Mouse (Mus musculus): ENCODE measurements around the gene Enpp5. TPM values are rescaled to one million over a fixed set of nuclear protein-coding genes. Genes with fewer than 3 reads are reported as not detected.
A peak's percentile ranks its signal among the peaks of the same experiment; 100 is the strongest.

Gene Enpp5
- total and polyA plus RNA-seq, 3 experiments = 5.2 to 7.0 TPM; not detected in 1

DNA sequence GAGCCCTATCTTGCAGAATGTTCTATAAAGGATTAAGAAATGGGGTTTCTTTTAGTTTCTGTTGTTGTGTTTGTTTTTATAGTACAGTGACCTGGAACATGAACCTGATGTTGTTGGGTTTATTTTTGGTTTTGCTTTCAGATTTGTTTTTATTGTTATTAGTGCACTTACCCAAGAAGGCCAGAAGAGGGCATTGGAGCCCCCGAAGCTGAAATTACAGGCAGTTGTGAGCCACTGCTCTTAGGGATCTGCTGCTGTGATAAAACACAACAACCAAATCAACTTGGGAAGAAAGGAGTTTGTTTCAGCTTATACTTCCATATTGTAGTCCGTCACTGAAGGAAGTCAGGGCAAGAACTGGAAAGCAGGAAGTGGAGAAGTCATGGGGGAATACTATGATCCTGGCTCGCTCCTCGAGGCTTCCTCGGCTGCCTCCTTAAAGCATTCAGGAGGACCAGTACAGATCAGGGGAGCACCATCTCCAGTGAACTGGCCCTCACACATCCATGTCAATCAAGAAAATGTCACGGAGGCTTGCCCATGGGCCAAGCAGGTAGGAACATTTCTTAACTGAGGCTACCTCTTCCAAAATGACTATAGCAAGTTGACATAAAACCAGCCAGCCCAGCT is 2.4 kb upstream of the Enpp5 start (continued):
- TF ChIP-seq GATA1 (IDR thresholded peaks at IDR 0.05; ENCODE audit: low read depth, low read length) = peak; percentile 43
- TF ChIP-seq CTCF (IDR thresholded peaks at IDR 0.05 in 2 of 3, conservative IDR thresholded peaks at IDR 0.05 in 1 of 3; ENCODE audit: control insufficient read depth in 1 of 3, insufficient read depth in 1 of 3, low read depth in 2 of 3, low read length in 3 of 3, poor library complexity in 1 of 3, severe bottlenecking in 1 of 3) = peak; percentile 56 to 70 (median 64)

DNA sequence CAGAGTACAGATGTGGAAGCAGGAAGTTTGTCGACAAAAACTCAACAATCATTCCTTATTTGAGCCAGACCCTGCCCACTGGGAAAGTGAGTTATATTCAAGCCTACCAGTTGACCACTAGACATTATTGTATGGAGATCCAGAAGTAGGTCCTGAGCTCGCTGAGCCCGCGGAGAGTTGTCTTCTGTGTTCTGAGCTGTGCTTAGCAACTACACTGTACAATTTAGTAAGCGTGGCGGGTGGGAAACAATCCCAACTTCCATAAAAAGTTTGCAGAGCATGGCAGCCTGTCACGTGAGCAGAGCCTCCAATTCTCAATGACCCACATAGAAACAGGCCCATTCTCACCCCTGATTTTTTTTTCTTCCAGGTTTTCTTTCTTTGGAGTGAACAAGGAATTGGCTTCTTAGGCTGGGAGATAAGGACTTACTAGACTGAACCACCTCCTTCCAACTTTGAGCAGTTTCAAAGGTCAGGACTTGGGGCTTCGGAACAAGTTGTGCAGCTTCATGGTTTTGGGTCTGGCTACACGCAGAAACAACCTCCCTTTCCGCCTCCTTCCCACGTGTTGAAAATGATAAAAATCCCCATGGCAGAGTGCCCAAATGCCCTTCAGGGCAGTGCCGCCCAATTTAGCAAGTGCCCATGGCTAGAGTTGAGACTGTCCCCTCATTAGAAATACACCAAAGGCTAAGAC is 1.3 kb upstream of the Enpp5 start:
- Histone ChIP-seq H3K27ac (ENCODE audit: control insufficient read depth, low read depth, low read length) (peak overlapping the region; percentile 47), H3K36me3 (ENCODE audit: control insufficient read depth in 1 of 2, insufficient read depth in 2 of 2, low read length in 2 of 2) (peaks cover 0 to 9% of the 10 kb centered on the region in 2 experiments; a peak in 2 of 4 replicates), H3K4me3 (ENCODE audit: control insufficient read depth in 1 of 2, insufficient read depth in 1 of 2, low read depth in 2 of 2, low read length in 2 of 2) (peak overlapping the region in 1 of 2 experiments; percentile 100; a peak in 2 of 4 replicates), H3K9me3 (replicated peaks; ENCODE audit: insufficient read depth, low read length) (no peaks in the 10 kb centered on the region), H3K4me1 (ENCODE audit: control insufficient read depth in 1 of 2, insufficient read depth in 2 of 2, low read length in 2 of 2) (peaks cover 12 to 20% of the 10 kb centered on the region in 2 experiments), H3K9ac (ENCODE audit: control insufficient read depth, low read depth, low read length, poor library complexity, severe bottlenecking) (peak overlapping the region; percentile 7), H3K79me2 (ENCODE audit: control insufficient read depth, insufficient read depth, low read length, poor library complexity) (0 out of 2 replicates have a peak, but pooled peaks cover 2% of the 10 kb centered on the region), H3K27me3 (ENCODE audit: control insufficient read depth in 1 of 2, insufficient read depth in 2 of 2, low read length in 2 of 2) (no peaks in the 10 kb centered on the region)
- DNase-seq (ENCODE audit: low read depth, low spot score) = no peak
- TF ChIP-seq TAL1 (IDR thresholded peaks at IDR 0.05; ENCODE audit: low read length) (no peak; the same call in 1 of the 2 replicates), ZC3H11A (IDR thresholded peaks at IDR 0.05; ENCODE audit: low read depth, low read length) (no peak), SIN3A (IDR thresholded peaks at IDR 0.05; ENCODE audit: low read length) (no peak), CHD2 (IDR thresholded peaks at IDR 0.05; ENCODE audit: low read length) (no peak), GABPA (IDR thresholded peaks at IDR 0.05; ENCODE audit: low read depth, low read length) (no peak), GATA1 (IDR thresholded peaks at IDR 0.05; ENCODE audit: low read depth, low read length) (no peak), CTCF (IDR thresholded peaks at IDR 0.05 in 2 of 3, conservative IDR thresholded peaks at IDR 0.05 in 1 of 3; ENCODE audit: control insufficient read depth in 1 of 3, insufficient read depth in 1 of 3, low read depth in 2 of 3, low read length in 3 of 3, poor library complexity in 1 of 3, severe bottlenecking in 1 of 3) (no peak), RCOR1 (IDR thresholded peaks at IDR 0.05; ENCODE audit: low read depth, low read length) (no peak), USF2 (IDR thresholded peaks at IDR 0.05; ENCODE audit: borderline replicate concordance in 1 of 2, insufficient read depth in 1 of 2, low read depth in 1 of 2, low read length in 2 of 2) (no peak), E2F4 (IDR thresholded peaks at IDR 0.05; ENCODE audit: borderline replicate concordance, low read depth, low read length) (no peak), TBP (IDR thresholded peaks at IDR 0.05; ENCODE audit: low read depth, low read length) (no peak), MYC (IDR thresholded peaks at IDR 0.05; ENCODE audit: low read depth, low read length) (peak; percentile 62; the same call in 1 of the 2 replicates), POLR2AphosphoS2 (IDR thresholded peaks at IDR 0.05; ENCODE audit: low read length) (no peak), TCF12 (IDR thresholded peaks at IDR 0.05; ENCODE audit: low read depth, low read length) (0 out of 2 replicates have a peak, but pooled peaks have one; percentile 20), POLR2A (IDR thresholded peaks at IDR 0.05; ENCODE audit: control insufficient read depth in 1 of 2, insufficient read depth in 1 of 2, low read depth in 1 of 2, low read length in 2 of 2, poor library complexity in 1 of 2) (no peak), CHD1 (IDR thresholded peaks at IDR 0.05; ENCODE audit: low read depth, low read length) (no peak), ZMIZ1 (IDR thresholded peaks at IDR 0.05; ENCODE audit: low read depth, low read length) (no peak), EP300 (IDR thresholded peaks at IDR 0.05; ENCODE audit: low read depth in 1 of 2, low read length in 2 of 2) (no peak; a peak in 1 of 4 replicates), SMC3 (IDR thresholded peaks at IDR 0.05; ENCODE audit: low read depth, low read length) (no peak), ETS1 (IDR thresholded peaks at IDR 0.05; ENCODE audit: low read depth, low read length) (no peak), POLR2AphosphoS5 (IDR thresholded peaks at IDR 0.05; ENCODE audit: borderline replicate concordance, low read depth, low read length) (no peak), ZKSCAN1 (IDR thresholded peaks at IDR 0.05; ENCODE audit: low read depth, low read length) (no peak), ZNF384 (IDR thresholded peaks at IDR 0.05; ENCODE audit: low read depth, low read length) (no peak), KAT2A (conservative IDR thresholded peaks at IDR 0.05; ENCODE audit: low read depth, low read length) (no peak), NRF1 (IDR thresholded peaks at IDR 0.05; ENCODE audit: insufficient read depth, low read depth, low read length, poor library complexity, severe bottlenecking) (no peak), ELF1 (IDR thresholded peaks at IDR 0.05; ENCODE audit: low read depth, low read length) (no peak), BHLHE40 (IDR thresholded peaks at IDR 0.05; ENCODE audit: borderline replicate concordance, low read depth, low read length) (peak; percentile 27; the same call in 1 of the 2 replicates), MEF2A (IDR thresholded peaks at IDR 0.05; ENCODE audit: extremely low read depth, insufficient replicate concordance, low read depth, low read length, poor library complexity, severe bottlenecking) (no peak), MAFK (IDR thresholded peaks at IDR 0.05; ENCODE audit: borderline replicate concordance, low read depth, low read length) (no peak), RAD21 (IDR thresholded peaks at IDR 0.05; ENCODE audit: low read depth, low read length) (no peak), NELFE (IDR thresholded peaks at IDR 0.05; ENCODE audit: low read depth, low read length) (no peak), MAX (IDR thresholded peaks at IDR 0.05; ENCODE audit: low read length) (peak; percentile 69)

Data from MEL (cell line).